Mouse (Mus musculus) layer of hippocampus, adult 8-10 months (tissue): ENCODE measurements around the gene Olfr809. TPM values are rescaled to one million over a fixed set of nuclear protein-coding genes. Genes with fewer than 3 reads are reported as not detected.

ENCODE experiments used
- DNase-seq, 2 experiments: peaks; one replicate each; pipeline ENCODE4 v3.0.0; 2022; ENCODE audit warnings: low spot score in 2 of 2
- microRNA-seq, 2 experiments: library from miRNA; unstranded; fragments of <30 nt; microRNA quantifications; one replicate each; pipeline ENCODE4 v1.2.0; 2022
- total RNA-seq, 4 experiments: library from RNA; stranded (reverse); gene quantifications; 2 replicates each; pipeline ENCODE4 v1.2.4; 2022

Olfr809 gene
- not detected for total RNA-seq

- no peak for DNase-seq
Measured at GRCm38 (mm10) chr10:129774338-129774737, at the start of gene Olfr809. Gene Olfr809, plus strand, starts transcription at chr10:129774638.

DNA sequence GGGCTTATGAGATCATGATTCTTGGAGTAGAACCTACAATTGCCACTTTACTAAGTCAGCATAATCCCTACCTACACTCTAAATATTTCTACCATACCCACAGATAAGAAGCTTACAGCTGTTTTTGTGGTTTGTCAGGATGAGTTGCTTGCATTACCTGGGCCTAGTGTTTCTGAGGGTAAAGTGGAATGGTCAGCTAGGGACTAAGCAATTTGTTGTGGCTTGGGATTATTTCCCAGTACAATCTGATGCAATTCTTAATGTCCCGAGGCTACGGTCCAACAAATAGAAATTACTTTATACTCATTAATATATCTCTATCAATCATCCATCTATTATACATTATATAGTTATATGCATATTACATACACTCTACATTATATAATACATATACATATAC lies 45.2 kb upstream of the Olfr809 start, which contains the start of gene Olfr805:
Gene Olfr805, minus strand, starts transcription at position 101 of the 400 bp plus-strand sequence.
- no peak for DNase-seq

DNA sequence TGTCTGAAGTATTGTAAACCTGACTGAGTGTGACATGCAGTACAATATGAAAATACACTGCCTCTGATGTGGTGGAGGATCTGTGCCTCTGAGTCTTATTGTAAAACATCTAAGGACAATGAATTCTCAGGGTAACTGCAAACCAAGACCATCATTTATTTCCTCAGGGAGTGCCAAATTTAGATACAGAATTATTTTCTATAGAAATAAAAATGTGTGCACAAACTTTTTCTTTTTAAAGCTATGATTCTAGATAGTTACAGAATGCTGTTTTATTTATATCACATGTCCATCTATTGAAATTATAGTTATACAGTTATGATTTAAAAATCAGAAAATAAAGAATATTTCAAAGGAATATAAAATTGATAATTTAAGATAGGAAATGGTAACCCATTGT lies 32.6 kb upstream of the Olfr809 start, which contains the start of gene Olfr806:
Gene Olfr806, minus strand, starts transcription at position 101 of the 400 bp plus-strand sequence.
- no peak for DNase-seq

- DNase-seq: no peak
Measured at GRCm38 (mm10) chr10:129757693-129758092, 16.7 kb upstream of the Olfr809 start, which contains the start of gene Olfr807. Gene Olfr807, minus strand, starts transcription at chr10:129757793.

GRCm38 (mm10) chr10:129765182-129765581 lies 9.3 kb upstream of the Olfr809 start, which contains the start of gene Olfr808:
Gene Olfr808, plus strand, starts transcription at chr10:129765482.
- DNase-seq: no peak

DNA sequence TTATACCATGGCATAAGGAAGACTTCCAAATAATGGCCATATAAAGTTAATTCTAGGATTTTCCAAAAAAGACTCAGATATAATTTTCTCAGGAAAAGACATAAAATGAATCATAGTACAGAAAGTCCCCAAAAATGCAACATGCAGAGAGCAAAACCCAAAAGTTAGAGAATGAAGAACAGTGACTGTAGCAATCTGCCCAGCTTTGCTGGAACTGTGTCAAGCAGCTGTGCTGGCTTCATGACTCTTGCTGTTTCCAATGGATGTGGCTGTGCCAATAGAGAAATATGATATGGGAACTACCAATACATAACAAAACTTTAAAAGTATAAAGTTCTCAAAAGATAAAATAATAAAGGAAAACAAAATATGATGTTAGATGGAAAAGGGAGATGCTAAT lies 3.7 kb downstream of the Olfr809 start:
- DNase-seq: no peak

- no peak for DNase-seq
Measured at GRCm38 (mm10) chr10:129794817-129795216, 20.4 kb downstream of the Olfr809 start, which contains the start of gene Olfr810. Gene Olfr810, minus strand, starts transcription at chr10:129794917.

- DNase-seq: no peak
Measured at GRCm38 (mm10) chr10:129804296-129804695, 29.9 kb downstream of the Olfr809 start, which contains the start of gene Olfr811. Gene Olfr811, minus strand, starts transcription at chr10:129804396.

Small RNA genes lying within 50 kb of the gene (microRNA-seq; reads per million reads assigned to microRNA genes)
- 0 reads per million in 2 experiments for gene Gm24485

Other genes with a start within 250 kb of the Olfr809 start
- not detected for gene Olfr792, start 235.5 kb upstream of the Olfr809 start, total RNA-seq
- not detected for gene Olfr794, start 207.0 kb upstream of the Olfr809 start, total RNA-seq
- not detected for gene Olfr796, start 162.1 kb upstream of the Olfr809 start, total RNA-seq
- gene Olfr798, start 146.7 kb upstream of the Olfr809 start, total RNA-seq: not detected
- gene Olfr799, start 137.2 kb upstream of the Olfr809 start, total RNA-seq: not detected
- not detected for gene Olfr800, start 116.9 kb upstream of the Olfr809 start, total RNA-seq
- not detected for gene Olfr801, start 100.8 kb upstream of the Olfr809 start, total RNA-seq
- gene Olfr802, start 86.5 kb upstream of the Olfr809 start, total RNA-seq: not detected
- not detected for gene Olfr803, start 80.4 kb upstream of the Olfr809 start, total RNA-seq
- not detected for gene Olfr804, start 71.4 kb upstream of the Olfr809 start, total RNA-seq
- not detected for gene Olfr805, start 45.3 kb upstream of the Olfr809 start, total RNA-seq
- gene Olfr806, start 32.7 kb upstream of the Olfr809 start, total RNA-seq: not detected
- not detected for gene Olfr807, start 16.8 kb upstream of the Olfr809 start, total RNA-seq
- not detected for gene Olfr808, start 9.2 kb upstream of the Olfr809 start, total RNA-seq
- not detected for gene Olfr810, start 20.3 kb downstream of the Olfr809 start, total RNA-seq
- not detected for gene Olfr811, start 29.8 kb downstream of the Olfr809 start, total RNA-seq
- gene Olfr812, start 71.5 kb downstream of the Olfr809 start, total RNA-seq: not detected
- not detected for gene Olfr813, start 80.7 kb downstream of the Olfr809 start, total RNA-seq
- gene Olfr814, start 105.2 kb downstream of the Olfr809 start, total RNA-seq: not detected
- gene Olfr815, start 131.2 kb downstream of the Olfr809 start, total RNA-seq: not detected
- not detected for gene Olfr816, start 141.0 kb downstream of the Olfr809 start, total RNA-seq
- gene Olfr818, start 174.5 kb downstream of the Olfr809 start, total RNA-seq: not detected
- not detected for gene Olfr819, start 192.6 kb downstream of the Olfr809 start, total RNA-seq
- gene Olfr247, start 201.5 kb downstream of the Olfr809 start, total RNA-seq: not detected
- gene Gm10310, start 210.4 kb downstream of the Olfr809 start, total RNA-seq: not detected
- gene Olfr820, start 238.0 kb downstream of the Olfr809 start, total RNA-seq: not detected